Mouse (Mus musculus): ENCODE results near the gene Tmem59. TPM values are rescaled to one million over a fixed set of nuclear protein-coding genes. Genes with fewer than 3 reads are reported as not detected.

Gene Tmem59
- total and polyA plus RNA-seq, 2 experiments, result 287 to 393 TPM

DNA sequence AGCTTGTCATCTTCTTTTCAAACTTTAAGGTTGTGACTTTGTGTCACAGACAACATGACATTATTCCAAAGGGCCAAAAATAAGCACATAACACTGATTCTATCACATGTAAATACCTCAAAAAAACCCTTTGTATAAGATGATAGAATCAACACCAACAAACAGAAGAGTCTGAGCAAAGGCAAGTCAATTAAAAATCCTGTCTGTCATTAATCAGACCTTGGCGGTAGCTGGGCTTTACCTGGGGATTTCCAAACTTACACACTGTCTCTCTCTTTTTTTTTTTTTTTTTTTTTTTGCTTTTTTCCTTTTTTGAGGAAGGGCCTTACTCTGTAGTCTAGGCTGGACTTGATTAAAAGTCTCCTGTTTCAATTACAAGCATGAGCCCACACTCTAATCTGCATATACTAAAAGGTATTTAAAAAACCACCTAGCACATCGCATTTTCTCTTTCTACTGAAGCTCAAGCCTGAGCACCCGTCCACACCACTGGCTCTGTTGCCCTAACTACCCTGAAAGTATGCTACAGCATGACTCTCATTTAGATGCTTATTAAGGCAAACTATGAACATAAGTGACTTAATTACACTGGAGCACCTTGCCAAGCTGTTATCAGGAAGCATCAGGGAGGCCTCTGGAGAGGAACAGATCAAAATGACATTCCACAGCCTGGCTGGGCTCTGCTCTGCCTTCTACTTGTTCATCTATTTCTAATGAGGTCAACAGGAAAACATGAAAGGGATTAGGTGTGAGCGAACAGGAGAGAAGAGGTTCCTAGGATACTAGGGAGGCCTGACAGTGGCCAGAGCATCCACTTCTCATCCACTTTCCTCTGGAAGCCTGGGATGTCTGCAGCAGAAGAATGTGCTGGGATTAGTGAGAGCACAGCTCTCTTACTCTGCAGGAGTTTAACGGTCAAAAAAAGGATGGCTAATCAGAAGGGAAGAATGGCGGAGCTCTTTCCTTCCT, 65.5 kb downstream of the Tmem59 start:
- DNase-seq (ENCODE audit: extremely low read depth, low read depth, low spot score), result no peak
- no peaks in the 10 kb centered on the region for H3K27me3 ChIP-seq (ENCODE audit: control insufficient read depth, insufficient read depth, low read length)
- no peak overlapping the region for H3K4me3 ChIP-seq (ENCODE audit: insufficient read depth, low read depth, low read length)
- no peak overlapping the region for H3K9ac ChIP-seq (ENCODE audit: low read depth, low read length)
- no peak overlapping the region for H3K27ac ChIP-seq (replicated peaks; ENCODE audit: insufficient read depth, low read depth, low read length)
- 78% methylated on average over 6 of the region's 6 CpGs for WGBS
- no peak for TF ChIP-seq CTCF (IDR thresholded peaks at IDR 0.05; ENCODE audit: low read depth, low read length)
- no peak for TF ChIP-seq POLR2A (IDR thresholded peaks at IDR 0.05; ENCODE audit: extremely low read depth, insufficient read depth, low read length)
- no peaks in the 10 kb centered on the region for H3K79me2 ChIP-seq (ENCODE audit: control insufficient read depth, insufficient read depth, low read length)
- peaks cover 15% of the 10 kb centered on the region; the same call in 1 of the 2 replicates for H3K36me3 ChIP-seq (ENCODE audit: control insufficient read depth, insufficient read depth, low read length)
- H3K4me1 ChIP-seq (ENCODE audit: control insufficient read depth, insufficient read depth, low read length), result peaks cover 16% of the 10 kb centered on the region

DNA sequence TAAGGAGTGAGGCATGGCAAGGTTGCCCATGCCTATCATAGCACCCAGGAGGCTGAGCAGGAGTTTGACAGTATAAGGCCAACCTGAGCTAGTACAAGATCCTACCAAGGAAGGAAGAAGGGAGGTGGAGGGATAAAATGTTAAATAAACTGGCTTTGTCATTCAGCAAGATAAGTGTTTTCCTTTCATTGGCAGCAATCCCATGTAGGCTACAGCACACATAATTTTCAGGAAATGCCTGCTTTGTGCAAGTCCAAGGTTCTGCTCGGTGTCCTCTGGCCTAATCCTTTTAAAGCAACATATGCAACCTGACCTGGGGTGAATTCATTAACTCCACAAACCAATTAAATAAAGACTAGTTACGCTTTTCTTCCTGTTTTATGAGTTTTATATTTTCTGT, 67.2 kb downstream of the Tmem59 start:
- peak; percentile 84 for DNase-seq (ENCODE audit: extremely low read depth, low read depth, low spot score)
- WGBS, result 6% methylated on average over 2 of the region's 2 CpGs
- peak overlapping the region; percentile 54 for H3K27ac ChIP-seq (replicated peaks; ENCODE audit: insufficient read depth, low read depth, low read length)
- no peak overlapping the region for H3K4me3 ChIP-seq (ENCODE audit: insufficient read depth, low read depth, low read length)
- H3K27me3 ChIP-seq (ENCODE audit: control insufficient read depth, insufficient read depth, low read length), result no peaks in the 10 kb centered on the region
- peaks cover 22% of the 10 kb centered on the region for H3K4me1 ChIP-seq (ENCODE audit: control insufficient read depth, insufficient read depth, low read length)
- H3K9ac ChIP-seq (ENCODE audit: low read depth, low read length), result no peak overlapping the region
- H3K36me3 ChIP-seq (ENCODE audit: control insufficient read depth, insufficient read depth, low read length), result peaks cover 5% of the 10 kb centered on the region; the same call in 1 of the 2 replicates
- H3K79me2 ChIP-seq (ENCODE audit: control insufficient read depth, insufficient read depth, low read length), result peaks cover 7% of the 10 kb centered on the region; the same call in 1 of the 2 replicates
- TF ChIP-seq CTCF (IDR thresholded peaks at IDR 0.05; ENCODE audit: low read depth, low read length), result no peak
- TF ChIP-seq POLR2A (IDR thresholded peaks at IDR 0.05; ENCODE audit: extremely low read depth, insufficient read depth, low read length), result no peak

- peaks cover 22% of the 10 kb centered on the region for H3K4me1 ChIP-seq (ENCODE audit: control insufficient read depth, insufficient read depth, low read length)
- 13% methylated on average over 1 of the region's 1 CpGs for WGBS
- H3K36me3 ChIP-seq (ENCODE audit: control insufficient read depth, insufficient read depth, low read length), result no peaks in the 10 kb centered on the region; the same call in 1 of the 2 replicates
- DNase-seq (ENCODE audit: extremely low read depth, low read depth, low spot score), result no peak
- TF ChIP-seq POLR2A (IDR thresholded peaks at IDR 0.05; ENCODE audit: extremely low read depth, insufficient read depth, low read length) (no peak), CTCF (IDR thresholded peaks at IDR 0.05; ENCODE audit: low read depth, low read length) (no peak)
- H3K9ac ChIP-seq (ENCODE audit: low read depth, low read length), result no peak overlapping the region
- peaks cover 7% of the 10 kb centered on the region; the same call in 1 of the 2 replicates for H3K79me2 ChIP-seq (ENCODE audit: control insufficient read depth, insufficient read depth, low read length)
- H3K4me3 ChIP-seq (ENCODE audit: insufficient read depth, low read depth, low read length), result no peak overlapping the region
- no peak overlapping the region for H3K27ac ChIP-seq (replicated peaks; ENCODE audit: insufficient read depth, low read depth, low read length)
- H3K27me3 ChIP-seq (ENCODE audit: control insufficient read depth, insufficient read depth, low read length), result no peaks in the 10 kb centered on the region
Observed at GRCm38 (mm10) chr4:107246040-107246439, 67.8 kb downstream of the Tmem59 start.

DNA sequence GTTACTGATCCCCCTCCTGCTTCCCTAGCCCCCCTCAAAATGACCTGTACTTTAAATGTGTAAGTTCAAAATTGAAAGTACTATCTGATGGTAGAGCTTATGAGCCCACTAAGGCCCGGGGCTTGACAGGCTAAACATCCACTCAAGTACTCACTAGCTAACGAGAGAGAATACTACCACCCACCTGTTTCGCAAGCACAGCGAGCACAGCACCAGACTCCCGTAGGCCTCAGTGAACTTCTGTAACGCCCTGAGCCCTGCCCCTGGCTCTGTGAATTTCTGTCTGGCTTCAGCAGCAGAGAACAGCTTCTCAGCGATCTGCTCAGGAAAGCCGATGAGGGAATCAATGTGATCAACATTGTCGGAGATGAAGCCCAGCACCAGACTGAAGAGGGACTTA, 68.9 kb downstream of the Tmem59 start:
- H3K79me2 ChIP-seq (ENCODE audit: control insufficient read depth, insufficient read depth, low read length), result peaks cover 7% of the 10 kb centered on the region; the same call in 1 of the 2 replicates
- no peaks in the 10 kb centered on the region; the same call in 1 of the 2 replicates for H3K36me3 ChIP-seq (ENCODE audit: control insufficient read depth, insufficient read depth, low read length)
- WGBS, result 19% methylated on average over 9 of the region's 9 CpGs
- H3K9ac ChIP-seq (ENCODE audit: low read depth, low read length), result peak overlapping the region; percentile 48
- no peaks in the 10 kb centered on the region for H3K27me3 ChIP-seq (ENCODE audit: control insufficient read depth, insufficient read depth, low read length)
- H3K4me1 ChIP-seq (ENCODE audit: control insufficient read depth, insufficient read depth, low read length), result peaks cover 24% of the 10 kb centered on the region
- TF ChIP-seq CTCF (IDR thresholded peaks at IDR 0.05; ENCODE audit: low read depth, low read length) (no peak), POLR2A (IDR thresholded peaks at IDR 0.05; ENCODE audit: extremely low read depth, insufficient read depth, low read length) (no peak)
- DNase-seq (ENCODE audit: extremely low read depth, low read depth, low spot score), result peak; percentile 91
- peak overlapping the region; percentile 88 for H3K27ac ChIP-seq (replicated peaks; ENCODE audit: insufficient read depth, low read depth, low read length)
- H3K4me3 ChIP-seq (ENCODE audit: insufficient read depth, low read depth, low read length), result no peak overlapping the region; the same call in 1 of the 2 replicates

- 22% methylated on average over 3 of the region's 3 CpGs for WGBS
- Histone ChIP-seq H3K9ac (ENCODE audit: low read depth, low read length) (no peak overlapping the region), H3K4me1 (ENCODE audit: control insufficient read depth, insufficient read depth, low read length) (peaks cover 29% of the 10 kb centered on the region), H3K27me3 (ENCODE audit: control insufficient read depth, insufficient read depth, low read length) (no peaks in the 10 kb centered on the region), H3K36me3 (ENCODE audit: control insufficient read depth, insufficient read depth, low read length) (no peaks in the 10 kb centered on the region), H3K4me3 (ENCODE audit: insufficient read depth, low read depth, low read length) (no peak overlapping the region), H3K27ac (replicated peaks; ENCODE audit: insufficient read depth, low read depth, low read length) (peak overlapping the region; percentile 88; the same call in 1 of the 2 replicates), H3K79me2 (ENCODE audit: control insufficient read depth, insufficient read depth, low read length) (peaks cover 13% of the 10 kb centered on the region; the same call in 1 of the 2 replicates)
- DNase-seq (ENCODE audit: extremely low read depth, low read depth, low spot score), result peak; percentile 96
- no peak for TF ChIP-seq CTCF (IDR thresholded peaks at IDR 0.05; ENCODE audit: low read depth, low read length)
- no peak for TF ChIP-seq POLR2A (IDR thresholded peaks at IDR 0.05; ENCODE audit: extremely low read depth, insufficient read depth, low read length)
Observed at GRCm38 (mm10) chr4:107248061-107248460, 69.9 kb downstream of the Tmem59 start.
